ENCODE assay signal across 23 mouse cellular contexts in the genomic region with DNA sequence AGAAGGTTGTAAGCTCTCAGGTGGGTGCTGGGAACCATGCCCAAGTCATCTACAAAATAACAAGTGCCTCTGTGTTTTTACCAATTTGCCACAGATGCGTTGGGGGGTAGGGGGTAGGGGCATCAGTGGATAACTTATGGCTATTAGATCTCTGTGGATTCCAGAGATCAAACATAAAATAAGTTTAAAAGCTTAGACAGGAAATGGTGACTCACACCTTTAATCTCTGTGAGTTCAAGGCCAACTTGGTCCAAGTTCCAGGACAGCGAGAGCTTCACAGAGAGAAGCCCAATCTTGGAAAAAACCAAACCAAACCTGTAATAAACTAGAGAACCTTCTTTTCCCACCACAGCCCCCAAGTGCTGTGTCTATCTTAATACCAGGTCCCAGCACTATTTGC. TPM values are rescaled to one million over a fixed set of nuclear protein-coding genes. Genes with fewer than 3 reads are reported as not detected.
DNase-seq lines count a peak whose midpoint lies in the region; ATAC-seq and TF ChIP-seq lines count a peak whose summit lies in the region.
"Had no signal": no experiment of that assay in that cellular context is flagged by ENCODE, and none has a peak within 500 bp of the region (broad histone marks: within the 10 kb centered on the region; RNA-seq: fewer than 3 reads in every experiment).

No protein-coding gene starts in this region.

- TF ChIP-seq CTCF in gastrocnemius, adult 2 months (IDR thresholded peaks at IDR 0.05), result no peak

- no peak overlapping the region for H3K4me3 ChIP-seq in gastrocnemius, adult 2 months
- no peak overlapping the region for H3K4me3 ChIP-seq in heart, embryonic 12.5 days
- no peak overlapping the region for H3K4me3 ChIP-seq in heart, embryonic 16.5 days (ENCODE audit: low read length)
- H3K4me3 ChIP-seq: embryonic facial prominence, embryonic 15.5 days; erythroblast, embryonic 14.5 days; forebrain, embryonic 10.5 days; hindbrain, embryonic 10.5 days; intestine, embryonic 15.5 days had no signal

- H3K9me3 ChIP-seq in heart, embryonic 12.5 days (replicated peaks), result no peaks in the 10 kb centered on the region
- no peaks in the 10 kb centered on the region for H3K9me3 ChIP-seq in heart, embryonic 16.5 days (replicated peaks; ENCODE audit: control insufficient read depth, low read length)
- H3K9me3 ChIP-seq: embryonic facial prominence, embryonic 15.5 days; forebrain, embryonic 10.5 days; hindbrain, embryonic 10.5 days; intestine, embryonic 15.5 days had no signal

- H3K9ac ChIP-seq in heart, embryonic 12.5 days, result no peak overlapping the region
- no peak overlapping the region for H3K9ac ChIP-seq in heart, embryonic 16.5 days (ENCODE audit: low read length)
- H3K9ac ChIP-seq: embryonic facial prominence, embryonic 15.5 days; hindbrain, embryonic 14.5 days; intestine, embryonic 15.5 days had no signal

- peak; percentile 60 to 83 for DNase-seq in adrenal gland, adult (ENCODE audit: inconsistent age in 2 of 2, low spot score in 1 of 2)
- no peak for DNase-seq in adrenal gland, adult 18-20 months (ENCODE audit: low spot score in 2 of 2)
- no peak for DNase-seq in gastrocnemius, adult 2 months
- no peak for DNase-seq in gastrocnemius, postnatal 10 days
- no peak for DNase-seq in heart, adult 9 months (ENCODE audit: low spot score in 2 of 2)
- no peak for DNase-seq in heart, adult 18-20 months
- DNase-seq: cerebellum, adult 11 months; cerebellum, adult 8-10 months; cerebellum, postnatal 14 days; embryo, embryonic 11 days; kidney, adult 18-20 months; kidney, postnatal 10 days had no signal

- H3K27ac ChIP-seq in gastrocnemius, adult 2 months, result peak overlapping the region; percentile 66; the same call in 1 of the 2 replicates
- peak overlapping the region; percentile 95; the same call in 1 of the 2 replicates for H3K27ac ChIP-seq in heart, embryonic 12.5 days (ENCODE audit: poor library complexity, severe bottlenecking)
- peak overlapping the region; percentile 94 for H3K27ac ChIP-seq in heart, embryonic 16.5 days (ENCODE audit: low read length)
- H3K27ac ChIP-seq: embryonic facial prominence, embryonic 15.5 days; forebrain, embryonic 10.5 days; hindbrain, embryonic 10.5 days; hindbrain, embryonic 14.5 days; intestine, embryonic 15.5 days had no signal

- intact Hi-C loops in gastrocnemius, adult 2 months (cut with DNase I), result no loop called here

- H3K27me3 ChIP-seq in heart, embryonic 12.5 days (replicated peaks), result no peaks in the 10 kb centered on the region
- no peaks in the 10 kb centered on the region for H3K27me3 ChIP-seq in heart, embryonic 16.5 days (ENCODE audit: control insufficient read depth, insufficient read depth, low read length)
- H3K27me3 ChIP-seq: embryonic facial prominence, embryonic 15.5 days; intestine, embryonic 15.5 days had no signal

- no peak overlapping the region for H3K4me2 ChIP-seq in heart, embryonic 12.5 days
- H3K4me2 ChIP-seq in heart, embryonic 16.5 days (ENCODE audit: low read depth, low read length), result no peak overlapping the region
- H3K4me2 ChIP-seq: embryonic facial prominence, embryonic 15.5 days; hindbrain, embryonic 14.5 days; intestine, embryonic 15.5 days had no signal

- peaks cover 77% of the 10 kb centered on the region for H3K4me1 ChIP-seq in heart, embryonic 12.5 days (replicated peaks)
- peaks cover 58% of the 10 kb centered on the region for H3K4me1 ChIP-seq in heart, embryonic 16.5 days (ENCODE audit: control insufficient read depth, insufficient read depth, low read length)
- H3K4me1 ChIP-seq: embryonic facial prominence, embryonic 15.5 days had no signal

- WGBS in heart, embryonic 12.5 days, result 87% methylated on average over 2 of the region's 2 CpGs
- 80% methylated on average over 2 of the region's 2 CpGs for WGBS in heart, embryonic 16.5 days

- H3K36me3 ChIP-seq in heart, embryonic 12.5 days, result no peaks in the 10 kb centered on the region
- no peaks in the 10 kb centered on the region for H3K36me3 ChIP-seq in heart, embryonic 16.5 days (ENCODE audit: control insufficient read depth, insufficient read depth)
- H3K36me3 ChIP-seq: embryonic facial prominence, embryonic 15.5 days; forebrain, embryonic 10.5 days; hindbrain, embryonic 10.5 days; intestine, embryonic 15.5 days had no signal

- no peak for ATAC-seq in heart, embryonic 12.5 days (ENCODE audit: insufficient number of reproducible peaks, low FRiP score)
- no peak for ATAC-seq in heart, embryonic 16.5 days (replicated peaks; ENCODE audit: extremely low read depth, insufficient read depth, low FRiP score)
- ATAC-seq: forebrain, embryonic 14.5 days; intestine, embryonic 15.5 days had no signal

RNA-seq across cellular contexts. Expression of gene Rbpms2, which starts 17.3 kb away (rescaled TPM):
- 10 to 100 TPM; 63.3 to 89.9 TPM for total RNA-seq in adrenal gland, adult 18-20 months (2021)
- total RNA-seq in gastrocnemius, adult 2 months (2021), result 1 to 10 TPM in 1 of 2 experiments, under 1 TPM in 1; 0.99 to 1.8 TPM
- 1 to 10 TPM; 2.4 to 4.0 TPM for total RNA-seq in gastrocnemius, postnatal 10 days (2021)
- polyA plus RNA-seq in heart, embryonic 12.5 days (2016; fragmentation: Nextera tagmentation; extraction: Ambion mirVana), result 132 and 135 TPM in 2 replicates
- polyA plus RNA-seq in heart, embryonic 16.5 days (2015; fragmentation: Nextera tagmentation; extraction: Ambion mirVana), result 105 and 108 TPM in 2 replicates
- 10 to 100 TPM; 29.7 to 30.8 TPM for total RNA-seq in heart, adult 18-20 months (2021)
- total RNA-seq: MEL had no signal

RNA-seq across cellular contexts. Expression of gene Oaz2, which starts 21.0 kb away (rescaled TPM):
- total RNA-seq in adrenal gland, adult 18-20 months (2021), result 100 to 1,000 TPM; 131 to 132 TPM
- 100 to 1,000 TPM; 195 to 201 TPM for total RNA-seq in gastrocnemius, adult 2 months (2021)
- 100 to 1,000 TPM; 248 to 260 TPM for total RNA-seq in gastrocnemius, postnatal 10 days (2021)
- 239 and 245 TPM in 2 replicates for polyA plus RNA-seq in heart, embryonic 12.5 days (2016; fragmentation: Nextera tagmentation; extraction: Ambion mirVana)
- polyA plus RNA-seq in heart, embryonic 16.5 days (2015; fragmentation: Nextera tagmentation; extraction: Ambion mirVana), result 299 and 313 TPM in 2 replicates
- total RNA-seq in heart, adult 18-20 months (2021), result 100 to 1,000 TPM; 201 to 238 TPM

RNA-seq across cellular contexts. Expression of gene Pif1, which starts 59.8 kb away (rescaled TPM):
- total RNA-seq in adrenal gland, adult 18-20 months (2021), result not detected
- total RNA-seq in gastrocnemius, adult 2 months (2021), result not detected
- 1 to 10 TPM in 1 of 2 experiments, under 1 TPM in 1; 0.92 to 1.4 TPM for total RNA-seq in gastrocnemius, postnatal 10 days (2021)
- polyA plus RNA-seq in heart, embryonic 12.5 days (2016; fragmentation: Nextera tagmentation; extraction: Ambion mirVana), result 12.4 and 14.4 TPM in 2 replicates
- 11.9 and 13.9 TPM in 2 replicates for polyA plus RNA-seq in heart, embryonic 16.5 days (2015; fragmentation: Nextera tagmentation; extraction: Ambion mirVana)
- total RNA-seq in heart, adult 18-20 months (2021), result not detected
- total RNA-seq: gastrocnemius, adult 8-10 months had no signal

Comparison
In these comparisons a context has a peak if more than half of its experiments do, and no peak if none do; other contexts are left out.
1. DNase-seq: peak in adrenal gland, adult (2 of 2); none in adrenal gland, adult 18-20 months (0 of 2), gastrocnemius, adult 2 months (single experiment), gastrocnemius, postnatal 10 days (single experiment), heart, adult 9 months (0 of 2) and heart, adult 18-20 months (0 of 2).
2. RNA of gene Rbpms2, which starts 17.3 kb away (total RNA-seq): 63.3 to 89.9 TPM in adrenal gland, adult 18-20 months and 29.7 to 30.8 TPM in heart, adult 18-20 months; 2.4 to 4.0 TPM in gastrocnemius, postnatal 10 days and 0.99 to 1.8 TPM in gastrocnemius, adult 2 months; every median in the first group is over 4 times any median in the second.
3. Peak in every context shown above with its lines, with median percentiles within 50 percentile points of each other: H3K27ac ChIP-seq.